Mouse (Mus musculus): ENCODE results near the gene Rrp7a. TPM values are rescaled to one million over a fixed set of nuclear protein-coding genes. Genes with fewer than 3 reads are reported as not detected.

The Rrp7a gene
- polyA plus RNA-seq, 1 experiment from 2014 or later: 61.1 TPM

DNA sequence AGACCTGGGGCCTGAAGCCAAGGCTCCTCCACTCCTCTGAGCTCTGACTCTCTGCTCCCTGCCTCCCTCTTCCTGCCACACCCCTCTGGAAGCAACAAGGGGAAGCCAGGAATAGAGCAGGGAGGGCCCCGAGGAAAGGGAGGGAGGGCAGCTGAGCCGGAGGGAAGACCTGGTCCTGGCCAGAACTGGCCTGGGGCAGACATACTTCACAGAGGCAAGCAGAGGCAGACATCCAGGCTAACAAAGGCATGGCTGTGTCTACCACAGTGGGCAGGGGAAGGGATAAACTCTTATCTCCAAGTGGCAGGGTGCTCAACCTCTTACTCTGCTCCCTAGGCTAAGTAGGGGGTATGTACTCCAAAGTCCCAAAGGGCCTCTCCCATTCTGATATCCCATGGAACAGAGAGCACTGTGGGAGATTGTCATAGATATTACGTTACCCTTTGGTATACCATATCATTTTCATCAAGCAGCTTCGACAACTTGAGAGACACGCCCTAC, 42.4 kb upstream of the Rrp7a start:
- Histone ChIP-seq H3K9ac (no peak overlapping the region), H3K27me3 (replicated peaks) (no peaks in the 10 kb centered on the region), H3K9me3 (no peaks in the 10 kb centered on the region), H3K4me1 (peaks cover 19% of the 10 kb centered on the region), H3K4me2 (replicated peaks) (no peak overlapping the region), H3K4me3 (no peak overlapping the region), H3K27ac (no peak overlapping the region), H3K36me3 (peaks cover 35% of the 10 kb centered on the region)
- WGBS: 83% methylated on average over 5 of the region's 5 CpGs
- no peak for ATAC-seq (ENCODE audit: low FRiP score, low read depth)

DNA sequence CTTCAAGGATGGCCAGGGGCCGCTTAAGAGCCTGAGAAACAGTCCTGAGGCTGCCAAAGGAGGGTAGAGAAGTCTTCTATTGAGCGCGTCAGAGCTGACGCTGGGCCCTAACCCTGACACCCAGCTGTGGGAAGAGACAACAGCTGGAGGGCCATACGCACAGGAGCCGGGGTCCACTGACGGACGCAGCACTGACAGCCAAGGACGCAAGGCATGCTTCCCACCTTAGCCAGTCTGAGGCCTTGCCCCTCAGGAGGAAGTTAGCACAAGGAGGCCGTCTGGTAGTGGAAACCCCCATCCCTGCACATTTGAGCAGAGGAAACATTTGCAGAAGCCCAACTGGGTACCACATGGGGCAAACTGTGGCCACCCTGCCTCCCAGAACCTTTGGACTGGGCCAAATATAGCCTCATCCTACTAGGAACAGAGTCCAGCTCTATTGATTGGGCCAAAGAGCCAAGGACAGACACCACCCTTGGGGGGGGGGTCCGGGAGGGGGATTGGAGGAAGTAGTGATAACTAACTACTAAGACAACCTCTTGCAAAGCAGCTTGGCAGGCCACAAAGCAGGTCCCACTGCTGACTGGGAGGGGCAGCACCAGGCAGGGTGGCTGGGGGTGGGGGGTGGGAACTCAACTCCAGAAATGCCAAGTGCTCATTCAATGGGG, 40.4 kb upstream of the Rrp7a start:
- no peak for ATAC-seq (ENCODE audit: low FRiP score, low read depth)
- Histone ChIP-seq H3K36me3 (peaks cover 56% of the 10 kb centered on the region), H3K9ac (no peak overlapping the region), H3K9me3 (no peaks in the 10 kb centered on the region), H3K4me3 (no peak overlapping the region), H3K27me3 (replicated peaks) (no peaks in the 10 kb centered on the region), H3K4me2 (replicated peaks) (no peak overlapping the region), H3K4me1 (peaks cover 13% of the 10 kb centered on the region), H3K27ac (no peak overlapping the region)
- WGBS: 89% methylated on average over 11 of the region's 11 CpGs

DNA sequence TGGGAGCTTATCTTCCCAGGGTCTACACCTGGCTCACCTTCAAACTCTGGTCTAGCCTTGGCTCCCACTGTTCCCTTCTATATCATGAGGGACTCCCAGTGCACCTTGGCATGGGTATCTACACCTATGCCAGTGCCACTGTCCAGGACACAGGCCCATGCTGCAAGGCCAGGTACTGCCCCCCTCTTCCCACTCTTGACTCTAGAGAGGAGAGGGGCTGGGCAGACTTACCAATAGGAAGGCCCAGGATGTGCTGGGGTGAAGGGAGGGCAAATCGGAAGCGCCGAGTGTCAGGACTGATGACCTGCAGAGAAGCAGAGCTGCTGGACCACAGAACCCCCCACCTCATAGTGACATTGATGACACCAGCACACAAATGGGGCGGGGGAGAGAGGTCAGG, 39.4 kb upstream of the Rrp7a start:
- no peaks in the 10 kb centered on the region for H3K9me3 ChIP-seq
- H3K27me3 ChIP-seq (replicated peaks): no peaks in the 10 kb centered on the region
- no peak overlapping the region for H3K9ac ChIP-seq
- no peak overlapping the region for H3K4me2 ChIP-seq (replicated peaks)
- peaks cover 61% of the 10 kb centered on the region for H3K36me3 ChIP-seq
- peaks cover 9% of the 10 kb centered on the region for H3K4me1 ChIP-seq
- no peak overlapping the region for H3K27ac ChIP-seq
- 90% methylated on average over 4 of the region's 4 CpGs for WGBS
- H3K4me3 ChIP-seq: no peak overlapping the region
- no peak for ATAC-seq (ENCODE audit: low FRiP score, low read depth)

DNA sequence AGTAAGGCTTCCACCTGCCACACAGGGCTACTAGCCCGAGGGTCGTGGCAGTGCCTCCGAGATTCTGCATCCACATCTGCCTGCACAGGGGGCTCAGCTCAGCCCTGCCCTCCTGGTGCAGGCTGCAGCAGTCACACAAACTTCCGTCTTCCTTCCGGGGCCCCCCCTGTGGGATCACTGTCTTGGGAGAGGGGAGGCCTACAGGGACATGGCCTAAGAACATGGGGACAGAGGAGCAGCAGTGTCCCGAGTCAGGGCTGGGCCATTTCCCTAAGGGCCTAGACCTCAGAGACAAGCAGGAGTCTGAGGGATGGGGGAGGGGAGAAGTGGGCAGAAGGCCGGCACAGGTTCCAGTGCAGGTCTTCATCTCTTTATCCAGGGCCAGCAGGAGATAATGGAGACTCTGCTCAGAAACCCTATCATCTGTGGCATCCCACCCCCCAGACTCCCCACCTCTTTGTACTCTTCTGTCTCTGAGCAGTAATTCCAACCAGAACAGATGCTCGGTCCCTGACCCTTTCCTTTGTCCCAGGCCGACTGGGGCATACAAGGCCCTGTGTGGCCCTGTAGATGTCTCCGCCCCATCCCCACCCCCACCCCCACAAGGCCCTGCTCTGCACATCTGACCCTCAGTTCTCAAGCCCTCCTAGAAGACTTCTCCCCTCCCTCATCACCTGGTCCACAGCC, 38.6 kb upstream of the Rrp7a start:
- Histone ChIP-seq H3K9me3 (no peaks in the 10 kb centered on the region), H3K27me3 (replicated peaks) (no peaks in the 10 kb centered on the region), H3K4me3 (no peak overlapping the region), H3K27ac (no peak overlapping the region), H3K4me1 (peaks cover 8% of the 10 kb centered on the region), H3K36me3 (peaks cover 61% of the 10 kb centered on the region), H3K4me2 (replicated peaks) (no peak overlapping the region), H3K9ac (peak overlapping the region; percentile 26; the same call in 1 of the 2 replicates)
- ATAC-seq (ENCODE audit: low FRiP score, low read depth): no peak
- WGBS: 27% methylated on average over 10 of the region's 10 CpGs

DNA sequence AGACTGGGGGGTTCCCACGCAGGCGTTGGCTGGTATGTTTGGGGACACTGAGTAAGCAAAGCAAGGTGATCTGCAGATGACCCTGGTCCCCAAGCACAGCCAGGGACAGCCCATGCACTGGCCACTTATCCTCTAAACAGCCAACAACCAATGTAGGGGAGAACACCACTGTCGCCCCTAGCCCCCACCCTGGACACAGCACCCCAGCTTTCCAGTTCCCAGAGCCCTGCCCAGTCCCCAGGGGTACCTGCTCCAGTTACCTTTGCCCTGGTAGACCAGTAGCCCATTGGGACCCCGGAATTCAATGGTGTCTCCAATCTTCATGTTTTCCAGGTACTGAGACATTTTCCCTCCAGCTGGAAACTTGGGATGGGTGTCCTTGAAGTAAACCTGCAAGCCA, 38.0 kb upstream of the Rrp7a start:
- H3K9me3 ChIP-seq: no peaks in the 10 kb centered on the region
- no peak for ATAC-seq (ENCODE audit: low FRiP score, low read depth)
- H3K36me3 ChIP-seq: peaks cover 61% of the 10 kb centered on the region
- 94% methylated on average over 4 of the region's 4 CpGs for WGBS
- no peak overlapping the region for H3K4me2 ChIP-seq (replicated peaks)
- no peak overlapping the region for H3K4me3 ChIP-seq
- H3K27ac ChIP-seq: no peak overlapping the region
- peaks cover 8% of the 10 kb centered on the region for H3K4me1 ChIP-seq
- no peaks in the 10 kb centered on the region for H3K27me3 ChIP-seq (replicated peaks)
- no peak overlapping the region for H3K9ac ChIP-seq

DNA sequence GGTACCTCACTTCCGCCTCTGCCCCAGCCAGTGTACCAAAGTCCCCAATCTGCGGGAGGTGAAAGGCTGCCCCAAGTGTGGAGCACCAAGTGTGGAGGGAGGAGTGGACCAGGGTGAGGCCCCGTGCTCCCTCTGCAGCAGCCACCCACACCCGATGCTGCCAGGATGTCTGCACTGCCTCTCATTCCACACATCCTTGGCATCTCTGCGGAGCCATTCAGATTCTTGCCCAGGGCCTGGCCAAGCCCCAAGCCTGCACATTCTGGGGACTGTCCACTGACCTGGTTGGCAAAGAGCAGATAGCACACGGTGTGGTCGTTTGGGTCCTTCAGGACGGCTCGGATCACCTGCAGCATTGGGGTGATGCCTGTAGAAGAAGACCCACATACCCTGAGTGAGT, 37.2 kb upstream of the Rrp7a start:
- H3K4me2 ChIP-seq (replicated peaks): no peak overlapping the region
- ATAC-seq (ENCODE audit: low FRiP score, low read depth): no peak
- no peak overlapping the region for H3K4me3 ChIP-seq
- 95% methylated on average over 9 of the region's 9 CpGs for WGBS
- H3K36me3 ChIP-seq: peaks cover 57% of the 10 kb centered on the region
- H3K9me3 ChIP-seq: no peaks in the 10 kb centered on the region
- peaks cover 8% of the 10 kb centered on the region for H3K4me1 ChIP-seq
- H3K9ac ChIP-seq: no peak overlapping the region
- H3K27ac ChIP-seq: no peak overlapping the region
- H3K27me3 ChIP-seq (replicated peaks): no peaks in the 10 kb centered on the region

DNA sequence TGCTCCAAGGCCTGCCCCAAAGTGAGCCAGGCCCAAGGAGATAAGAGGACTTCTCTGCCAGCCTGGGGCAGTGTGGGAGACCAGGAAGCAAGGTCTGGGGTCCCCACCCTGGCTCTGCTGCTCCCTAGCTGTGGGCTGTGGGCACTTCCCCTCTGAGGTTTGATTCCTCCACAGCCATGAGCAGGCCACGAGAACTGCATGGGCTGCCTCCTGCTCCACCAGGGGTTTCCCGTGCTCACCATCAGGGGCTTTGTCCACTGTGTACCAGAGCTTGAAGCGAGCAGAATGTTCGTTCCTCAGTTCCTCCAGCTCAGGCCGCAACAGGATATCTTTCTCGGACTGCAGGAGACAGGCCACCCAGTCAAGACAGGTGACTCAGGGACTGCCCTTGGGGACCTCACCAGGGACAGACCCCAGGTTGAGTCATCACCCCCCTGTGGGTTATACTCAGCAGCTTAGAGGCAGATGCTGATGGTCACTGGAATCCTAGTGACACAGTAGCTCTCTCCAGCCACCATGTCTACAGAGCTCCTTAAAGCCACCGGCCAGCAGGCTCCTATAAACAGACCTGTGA, 36.1 kb upstream of the Rrp7a start:
- H3K4me2 ChIP-seq (replicated peaks): no peak overlapping the region
- H3K4me1 ChIP-seq: peaks cover 8% of the 10 kb centered on the region
- H3K4me3 ChIP-seq: no peak overlapping the region
- no peak overlapping the region for H3K9ac ChIP-seq
- 95% methylated on average over 7 of the region's 7 CpGs for WGBS
- no peak for ATAC-seq (ENCODE audit: low FRiP score, low read depth)
- H3K9me3 ChIP-seq: no peaks in the 10 kb centered on the region
- peaks cover 65% of the 10 kb centered on the region for H3K36me3 ChIP-seq
- no peak overlapping the region for H3K27ac ChIP-seq
- H3K27me3 ChIP-seq (replicated peaks): no peaks in the 10 kb centered on the region

DNA sequence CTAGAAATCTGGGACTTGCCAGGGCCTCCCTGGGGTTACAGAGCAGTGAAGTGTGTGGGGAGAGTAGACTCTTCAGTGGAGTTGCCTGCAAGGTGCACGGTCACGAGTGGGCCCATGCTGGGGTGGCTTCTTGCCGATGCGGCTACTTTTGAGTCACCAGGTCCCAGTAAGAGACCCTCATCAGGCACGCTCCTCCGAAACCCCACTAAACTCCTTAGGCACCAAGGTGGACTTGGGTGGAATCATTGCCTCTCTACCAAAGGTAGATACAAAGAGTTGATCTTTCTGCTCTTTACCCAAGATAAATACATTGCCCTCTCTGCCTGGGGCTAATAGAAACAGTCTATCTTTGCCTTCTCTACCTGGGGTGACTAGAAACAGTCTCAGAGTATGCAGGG, 35.1 kb upstream of the Rrp7a start:
- Histone ChIP-seq H3K4me3 (no peak overlapping the region), H3K36me3 (peaks cover 62% of the 10 kb centered on the region), H3K9ac (no peak overlapping the region), H3K9me3 (no peaks in the 10 kb centered on the region), H3K4me2 (replicated peaks) (no peak overlapping the region), H3K4me1 (peaks cover 8% of the 10 kb centered on the region), H3K27ac (no peak overlapping the region), H3K27me3 (replicated peaks) (no peaks in the 10 kb centered on the region)
- WGBS: 95% methylated on average over 6 of the region's 6 CpGs
- ATAC-seq (ENCODE audit: low FRiP score, low read depth): no peak

DNA sequence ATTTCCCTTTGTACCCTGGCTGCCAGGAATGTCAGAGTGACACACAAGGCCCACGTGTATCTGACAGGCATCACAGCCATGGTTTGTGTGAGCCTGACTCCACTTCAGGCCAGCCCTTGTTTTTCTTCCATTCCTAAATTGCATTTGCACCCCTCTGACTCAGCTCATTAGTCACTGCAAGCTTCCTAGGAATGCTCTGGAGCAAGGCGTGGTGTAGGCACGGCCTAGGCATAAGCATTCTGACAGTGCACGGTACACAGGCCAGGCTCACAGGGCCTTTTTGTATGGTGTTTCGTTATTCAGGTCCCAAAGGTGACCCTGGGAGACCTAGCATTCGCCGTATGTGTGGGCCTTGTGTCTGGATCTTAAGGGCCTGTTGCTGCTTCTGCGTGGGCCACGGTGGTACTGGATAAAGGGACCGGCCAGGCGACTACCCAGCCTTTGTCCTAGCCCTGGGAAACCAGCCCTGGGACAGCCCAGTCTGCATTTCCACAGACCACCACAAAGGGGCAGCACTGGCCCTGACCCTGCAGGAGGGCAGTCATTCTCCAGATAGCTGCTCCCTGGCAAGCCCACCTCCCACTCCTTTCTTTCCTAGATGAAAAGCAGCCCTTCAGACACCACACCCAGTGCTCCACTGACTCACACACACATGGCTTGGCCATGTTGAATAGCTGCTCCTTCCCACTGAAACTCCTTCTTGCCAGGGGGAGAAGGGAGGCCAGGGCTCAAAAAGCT, 34.5 kb upstream of the Rrp7a start:
- no peak overlapping the region for H3K27ac ChIP-seq
- H3K36me3 ChIP-seq: peaks cover 57% of the 10 kb centered on the region
- WGBS: 85% methylated on average over 11 of the region's 11 CpGs
- peaks cover 8% of the 10 kb centered on the region for H3K4me1 ChIP-seq
- no peak overlapping the region for H3K4me3 ChIP-seq
- no peaks in the 10 kb centered on the region for H3K27me3 ChIP-seq (replicated peaks)
- ATAC-seq (ENCODE audit: low FRiP score, low read depth): no peak
- no peaks in the 10 kb centered on the region for H3K9me3 ChIP-seq
- H3K4me2 ChIP-seq (replicated peaks): no peak overlapping the region
- H3K9ac ChIP-seq: no peak overlapping the region

DNA sequence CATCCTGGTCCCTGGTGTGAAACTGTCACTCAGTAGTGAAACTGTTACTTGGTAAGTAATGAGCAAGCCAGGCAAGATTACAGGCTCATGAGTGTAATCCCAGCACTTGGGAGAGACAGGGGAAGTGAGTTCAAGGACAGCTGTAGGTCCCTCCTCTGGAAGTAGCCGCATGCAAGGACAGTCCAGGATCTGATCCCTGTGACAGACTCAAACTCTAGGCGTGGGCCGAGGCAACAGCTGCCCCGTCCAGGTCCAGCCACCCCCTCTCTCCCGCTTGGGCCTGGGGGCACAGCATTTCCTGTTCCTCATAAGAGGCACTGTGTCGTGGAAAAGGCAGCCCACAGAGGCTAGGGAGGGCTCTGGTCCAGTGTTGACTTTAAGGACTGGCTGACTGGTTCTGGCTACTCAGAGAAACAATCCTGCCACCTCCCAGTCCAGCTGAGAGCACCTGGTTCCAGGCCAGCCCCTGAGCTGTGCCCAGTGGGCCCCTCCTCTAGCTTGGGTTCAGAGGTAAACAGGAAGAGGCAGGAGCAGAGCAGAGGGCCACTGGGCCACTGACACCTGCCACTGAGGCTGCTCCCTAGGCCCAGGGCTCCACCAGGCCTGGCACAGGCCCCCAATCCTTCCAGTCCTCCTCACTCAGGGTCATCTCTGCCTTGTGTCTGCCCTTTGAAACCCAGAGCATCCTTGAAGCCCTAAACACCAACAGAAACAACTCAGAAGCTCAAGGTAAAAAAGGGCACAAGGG, 33.2 kb upstream of the Rrp7a start:
- H3K4me3 ChIP-seq: no peak overlapping the region
- H3K27ac ChIP-seq: no peak overlapping the region
- H3K9me3 ChIP-seq: no peaks in the 10 kb centered on the region
- H3K36me3 ChIP-seq: peaks cover 48% of the 10 kb centered on the region
- no peak for ATAC-seq (ENCODE audit: low FRiP score, low read depth)
- no peak overlapping the region for H3K4me2 ChIP-seq (replicated peaks)
- H3K9ac ChIP-seq: no peak overlapping the region
- no peaks in the 10 kb centered on the region for H3K4me1 ChIP-seq
- no peaks in the 10 kb centered on the region for H3K27me3 ChIP-seq (replicated peaks)
- WGBS: 79% methylated on average over 6 of the region's 6 CpGs

DNA sequence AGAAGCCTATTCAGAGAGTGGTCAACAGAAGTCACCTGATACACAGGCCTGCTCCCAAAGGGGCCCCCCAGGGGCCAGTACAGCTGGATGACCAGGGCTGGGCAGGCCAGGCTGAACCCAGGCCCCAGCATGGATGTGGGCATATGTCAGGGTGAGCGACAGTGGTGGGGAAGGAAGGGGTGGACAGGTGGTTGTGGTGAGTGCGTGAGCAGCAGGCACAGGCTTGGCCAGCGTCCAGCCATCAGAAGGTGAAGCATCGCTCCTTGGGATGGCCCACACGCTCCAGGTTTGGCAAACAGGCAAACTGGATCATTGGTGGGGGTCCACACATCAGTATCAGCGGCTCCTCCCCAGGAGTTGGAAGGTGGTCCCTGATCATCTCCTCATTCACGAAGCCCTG, 31.7 kb upstream of the Rrp7a start:
- H3K9ac ChIP-seq: no peak overlapping the region
- no peak overlapping the region for H3K4me3 ChIP-seq
- 93% methylated on average over 7 of the region's 7 CpGs for WGBS
- ATAC-seq (ENCODE audit: low FRiP score, low read depth): no peak
- H3K9me3 ChIP-seq: no peaks in the 10 kb centered on the region
- no peak overlapping the region for H3K27ac ChIP-seq
- no peaks in the 10 kb centered on the region for H3K27me3 ChIP-seq (replicated peaks)
- H3K36me3 ChIP-seq: peaks cover 34% of the 10 kb centered on the region
- H3K4me2 ChIP-seq (replicated peaks): no peak overlapping the region
- no peaks in the 10 kb centered on the region for H3K4me1 ChIP-seq

DNA sequence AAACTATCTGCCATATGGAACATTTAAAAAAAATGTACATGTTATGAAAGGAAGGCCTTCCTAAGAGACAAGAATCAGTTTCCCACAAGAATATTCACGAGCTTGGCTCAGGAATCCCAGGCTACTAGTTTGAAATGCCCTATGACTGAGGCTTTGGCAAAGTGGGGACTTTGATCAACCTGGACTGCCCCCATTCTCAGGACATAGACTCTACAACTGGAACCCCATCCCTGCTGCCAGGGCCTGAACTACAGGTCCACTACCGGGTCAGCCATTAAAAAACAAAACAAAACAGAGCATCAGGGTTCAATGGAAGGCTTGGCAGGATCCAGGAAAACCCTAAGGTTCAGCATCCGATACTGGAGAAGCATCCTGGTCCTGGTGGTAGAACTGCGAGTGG, 28.1 kb upstream of the Rrp7a start:
- Histone ChIP-seq H3K27me3 (replicated peaks) (no peaks in the 10 kb centered on the region), H3K9ac (no peak overlapping the region), H3K36me3 (peaks cover 29% of the 10 kb centered on the region), H3K4me2 (replicated peaks) (no peak overlapping the region), H3K27ac (no peak overlapping the region), H3K4me1 (peaks cover 12% of the 10 kb centered on the region), H3K9me3 (no peaks in the 10 kb centered on the region), H3K4me3 (no peak overlapping the region)
- ATAC-seq (ENCODE audit: low FRiP score, low read depth): no peak
- WGBS: 86% methylated on average over 4 of the region's 4 CpGs
